Mouse (Mus musculus) heart, embryonic 16.5 days (tissue): ENCODE results near the gene Rbm20. TPM values are rescaled to one million over a fixed set of nuclear protein-coding genes. Genes with fewer than 3 reads are reported as not detected.
A peak's percentile ranks its signal among the peaks of the same experiment; 100 is the strongest.

Experiments used
- ATAC-seq: fragments of 200-750 bp; cut with Nextera tagmentation; replicated peaks from 2 replicates; pipeline ENCODE4 v1.8.0; 2017; ENCODE audit warnings: moderate number of reproducible peaks; ENCODE audit not compliant: insufficient read depth, low FRiP score; ENCODE audit errors: extremely low read depth
- H3K27ac ChIP-seq: fragments of 300-500 bp; sonication (generic); 2 replicates; pipeline ENCODE4 v1.5.1; 2014; ENCODE audit warnings: mild to moderate bottlenecking, low read length, control low read depth, moderate library complexity
- H3K27me3 ChIP-seq: fragments of 300-500 bp; sonication (generic); 2 replicates; pipeline ENCODE4 v1.6.1; 2014; ENCODE audit warnings: low read length, mixed read lengths; ENCODE audit not compliant: control insufficient read depth, insufficient read depth
- H3K36me3 ChIP-seq: fragments of 300-500 bp; sonication (generic); 2 replicates; pipeline ENCODE4 v1.6.1; 2014; ENCODE audit not compliant: control insufficient read depth, insufficient read depth
- H3K4me1 ChIP-seq: fragments of 300-500 bp; sonication (generic); 2 replicates; pipeline ENCODE4 v1.6.1; 2014; ENCODE audit warnings: low read length, mixed read lengths; ENCODE audit not compliant: control insufficient read depth, insufficient read depth
- H3K4me2 ChIP-seq: fragments of 300-500 bp; sonication (generic); 2 replicates; pipeline ENCODE4 v1.6.1; 2014; ENCODE audit warnings: low read depth, mild to moderate bottlenecking, control low read depth, low read length
- H3K4me3 ChIP-seq: fragments of 300-500 bp; sonication (generic); 2 replicates; pipeline ENCODE4 v1.5.1; 2014; ENCODE audit warnings: mild to moderate bottlenecking, control low read depth, low read length
- H3K9ac ChIP-seq: fragments of 300-500 bp; sonication (generic); 2 replicates; pipeline ENCODE4 v1.6.1; 2014; ENCODE audit warnings: low read length, control low read depth
- H3K9me3 ChIP-seq: fragments of 300-500 bp; sonication (generic); replicated peaks from 2 replicates; pipeline ENCODE4 v1.6.1; 2016; ENCODE audit warnings: low read length; ENCODE audit not compliant: control insufficient read depth
- WGBS: fragments of 180-500 bp; shearing (Covaris S2); extraction: QIAGEN DNeasy Blood & Tissue Kit; methylation state at CpG from one replicate; pipeline ENCODE4 v1.1.7; 2014; 5-methylcytosine and 5-hydroxymethylcytosine counted together
- polyA plus RNA-seq: library from polyadenylated mRNA; unstranded; fragments of >200 nt; fragmentation: Nextera tagmentation; extraction: Ambion mirVana; gene quantifications from 2 replicates; pipeline ENCODE4 v1.2.1, GENCODE M21; 2015

Gene Rbm20
- polyA plus RNA-seq, 1 experiment from 2014 or later = 48.1 TPM

- Histone ChIP-seq H3K4me1 (peaks cover 52% of the 10 kb centered on the region), H3K4me2 (no peak overlapping the region)
Measured at GRCm38 (mm10) chr19:53810584-53810983, 133.5 kb downstream of the Rbm20 start.

GRCm38 (mm10) chr19:53813576-53813975, 136.5 kb downstream of the Rbm20 start:
- Histone ChIP-seq H3K9me3 (no peaks in the 10 kb centered on the region), H3K27me3 (no peaks in the 10 kb centered on the region), H3K4me1 (peaks cover 30% of the 10 kb centered on the region), H3K9ac (no peak overlapping the region), H3K4me3 (no peak overlapping the region), H3K36me3 (peaks cover 14% of the 10 kb centered on the region), H3K27ac (no peak overlapping the region), H3K4me2 (no peak overlapping the region)
- no peak for ATAC-seq
- 93% methylated on average over 5 of the region's 5 CpGs for WGBS

More at GRCm38 (mm10) chr19:53810584-53810983, 133.5 kb downstream of the Rbm20 start:
- H3K27ac ChIP-seq = no peak overlapping the region; the same call in 1 of the 2 replicates
- no peak overlapping the region for H3K9ac ChIP-seq
- no peak overlapping the region for H3K4me3 ChIP-seq
- no peaks in the 10 kb centered on the region for H3K9me3 ChIP-seq
- 38% methylated on average over 3 of the region's 3 CpGs for WGBS
- H3K36me3 ChIP-seq = peaks cover 6% of the 10 kb centered on the region; the same call in 1 of the 2 replicates
- no peak for ATAC-seq
- no peaks in the 10 kb centered on the region for H3K27me3 ChIP-seq

GRCm38 (mm10) chr19:53815714-53816113, 138.6 kb downstream of the Rbm20 start:
- ATAC-seq = no peak
- no peaks in the 10 kb centered on the region for H3K9me3 ChIP-seq
- peak overlapping the region; percentile 21; the same call in 1 of the 2 replicates for H3K27ac ChIP-seq
- 0 out of 2 replicates have a peak overlapping the region, but pooled peaks have one; percentile 32 for H3K9ac ChIP-seq
- H3K4me2 ChIP-seq = no peak overlapping the region
- 72% methylated on average over 4 of the region's 4 CpGs for WGBS
- H3K27me3 ChIP-seq = no peaks in the 10 kb centered on the region
- peaks cover 16% of the 10 kb centered on the region for H3K36me3 ChIP-seq
- H3K4me3 ChIP-seq = no peak overlapping the region
- peaks cover 9% of the 10 kb centered on the region for H3K4me1 ChIP-seq

- no peak for ATAC-seq
- Histone ChIP-seq H3K9me3 (no peaks in the 10 kb centered on the region), H3K27me3 (no peaks in the 10 kb centered on the region), H3K27ac (peak overlapping the region; percentile 21; the same call in 1 of the 2 replicates), H3K9ac (no peak overlapping the region), H3K4me3 (no peak overlapping the region), H3K4me1 (peaks cover 9% of the 10 kb centered on the region), H3K4me2 (no peak overlapping the region), H3K36me3 (peaks cover 16% of the 10 kb centered on the region)
- WGBS = 64% methylated on average over 11 of the region's 11 CpGs
Measured at GRCm38 (mm10) chr19:53816242-53816641, 139.1 kb downstream of the Rbm20 start.

- ATAC-seq = no peak
- peaks cover 22% of the 10 kb centered on the region for H3K4me1 ChIP-seq
Measured at GRCm38 (mm10) chr19:53819299-53819698, 142.2 kb downstream of the Rbm20 start.

GRCm38 (mm10) chr19:53821241-53822120, 144.4 kb downstream of the Rbm20 start:
- Histone ChIP-seq H3K4me1 (peaks cover 22% of the 10 kb centered on the region), H3K27me3 (no peaks in the 10 kb centered on the region), H3K27ac (0 out of 2 replicates have a peak overlapping the region, but pooled peaks have one; percentile 0), H3K4me2 (no peak overlapping the region), H3K4me3 (no peak overlapping the region), H3K9ac (no peak overlapping the region), H3K36me3 (peaks cover 18% of the 10 kb centered on the region), H3K9me3 (no peaks in the 10 kb centered on the region)
- 59% methylated on average over 13 of the region's 13 CpGs for WGBS
- ATAC-seq = no peak

More at GRCm38 (mm10) chr19:53819299-53819698, 142.2 kb downstream of the Rbm20 start:
- WGBS = 40% methylated on average over 6 of the region's 6 CpGs
- Histone ChIP-seq H3K27me3 (no peaks in the 10 kb centered on the region), H3K4me2 (no peak overlapping the region), H3K4me3 (no peak overlapping the region), H3K9me3 (no peaks in the 10 kb centered on the region), H3K36me3 (peaks cover 15% of the 10 kb centered on the region), H3K9ac (no peak overlapping the region), H3K27ac (peak overlapping the region; percentile 19; the same call in 1 of the 2 replicates)

GRCm38 (mm10) chr19:53823847-53824246, 146.7 kb downstream of the Rbm20 start:
- H3K36me3 ChIP-seq = peaks cover 8% of the 10 kb centered on the region

GRCm38 (mm10) chr19:53824872-53825680, 148.0 kb downstream of the Rbm20 start:
- no peak overlapping the region; the same call in 1 of the 2 replicates for H3K27ac ChIP-seq
- H3K4me3 ChIP-seq = peak overlapping the region; percentile 38
- peaks cover 31% of the 10 kb centered on the region for H3K4me1 ChIP-seq
- H3K9me3 ChIP-seq = no peaks in the 10 kb centered on the region
- no peaks in the 10 kb centered on the region for H3K27me3 ChIP-seq
- ATAC-seq = peak; percentile 19; the same call in 1 of the 2 replicates
- H3K36me3 ChIP-seq = peaks cover 8% of the 10 kb centered on the region
- peak overlapping the region; percentile 41; the same call in 1 of the 2 replicates for H3K9ac ChIP-seq
- whole genome bisulfite sequencing = 56% methylated on average over 21 of the region's 21 CpGs
- peak overlapping the region; percentile 39; the same call in 1 of the 2 replicates for H3K4me2 ChIP-seq

More at GRCm38 (mm10) chr19:53823847-53824246, 146.7 kb downstream of the Rbm20 start:
- peak; percentile 45; the same call in 1 of the 2 replicates for ATAC-seq
- H3K9me3 ChIP-seq = no peaks in the 10 kb centered on the region
- no peak overlapping the region for H3K4me2 ChIP-seq
- H3K4me1 ChIP-seq = peaks cover 22% of the 10 kb centered on the region
- no peak overlapping the region for H3K4me3 ChIP-seq
- WGBS = 27% methylated on average over 6 of the region's 6 CpGs
- peak overlapping the region; percentile 72 for H3K27ac ChIP-seq
- H3K27me3 ChIP-seq = no peaks in the 10 kb centered on the region
- peak overlapping the region; percentile 40; the same call in 1 of the 2 replicates for H3K9ac ChIP-seq
